Mouse (Mus musculus) heart, embryonic 13.5 days (tissue): ENCODE measurements around the gene Gemin2. TPM values are rescaled to one million over a fixed set of nuclear protein-coding genes. Genes with fewer than 3 reads are reported as not detected.
A peak's percentile ranks its signal among the peaks of the same experiment; 100 is the strongest.

Source experiments
- ATAC-seq: fragments of 200-750 bp; cut with Nextera tagmentation; 2 replicates; pipeline ENCODE4 v1.8.0; 2017; ENCODE audit warnings: moderate TSS enrichment; ENCODE audit not compliant: insufficient number of reproducible peaks, low FRiP score, low TSS enrichment; ENCODE audit errors: extremely low read depth
- H3K27ac ChIP-seq: fragments of 300-500 bp; sonication (generic); replicated peaks from 2 replicates; pipeline ENCODE4 v1.5.1; 2015; ENCODE audit warnings: moderate library complexity, mild to moderate bottlenecking, inconsistent platforms
- H3K27me3 ChIP-seq: fragments of 300-500 bp; sonication (generic); replicated peaks from 2 replicates; pipeline ENCODE4 v1.6.1; 2015; ENCODE audit warnings: mild to moderate bottlenecking, inconsistent platforms
- H3K36me3 ChIP-seq: fragments of 300-500 bp; sonication (generic); 2 replicates; pipeline ENCODE4 v1.6.1; 2015; ENCODE audit warnings: mild to moderate bottlenecking, inconsistent platforms
- H3K4me1 ChIP-seq: fragments of 300-500 bp; sonication (generic); 2 replicates; pipeline ENCODE4 v1.6.1; 2015; ENCODE audit warnings: inconsistent platforms
- H3K4me2 ChIP-seq: fragments of 300-500 bp; sonication (generic); 2 replicates; pipeline ENCODE4 v1.6.1; 2015; ENCODE audit warnings: inconsistent platforms, mild to moderate bottlenecking, moderate library complexity
- H3K4me3 ChIP-seq: fragments of 300-500 bp; sonication (generic); 2 replicates; pipeline ENCODE4 v1.5.1; 2015; ENCODE audit warnings: moderate library complexity, mild to moderate bottlenecking, inconsistent platforms
- H3K9ac ChIP-seq: fragments of 300-500 bp; sonication (generic); 2 replicates; pipeline ENCODE4 v1.6.1; 2015; ENCODE audit warnings: inconsistent platforms, mild to moderate bottlenecking, moderate library complexity
- H3K9me3 ChIP-seq: fragments of 300-500 bp; sonication (generic); 2 replicates; pipeline ENCODE4 v1.6.1; 2016; ENCODE audit warnings: inconsistent platforms
- WGBS: fragments of 180-500 bp; shearing (Covaris S2); methylation state at CpG from one replicate; pipeline ENCODE4 v1.1.7; 2015; ENCODE audit warnings: mixed read lengths; 5-methylcytosine and 5-hydroxymethylcytosine counted together
- polyA plus RNA-seq: library from polyadenylated mRNA; unstranded; fragments of >200 nt; fragmentation: Nextera tagmentation; extraction: Ambion mirVana; gene quantifications from 2 replicates; pipeline ENCODE4 v1.2.1, GENCODE M21; 2015

Gemin2 gene
- polyA plus RNA-seq, 1 experiment from 2014 or later, result 22.4 TPM

GRCm38 (mm10) chr12:59060322-59060721 lies 47.1 kb downstream of the Gemin2 start:
- no peak for ATAC-seq

GRCm38 (mm10) chr12:59060993-59061595 lies 47.9 kb downstream of the Gemin2 start, which contains the start of gene Trappc6b:
Gene Trappc6b, minus strand, starts transcription at chr12:59061472.
- peaks cover 25% of the 10 kb centered on the region for H3K4me1 ChIP-seq
- peak; percentile 85 for ATAC-seq
- H3K36me3 ChIP-seq, result peaks cover 33% of the 10 kb centered on the region
- no peaks in the 10 kb centered on the region for H3K9me3 ChIP-seq
- peak within 1 kb of the TSS; percentile 97 for H3K9ac ChIP-seq
- H3K4me3 ChIP-seq, result peak within 1 kb of the TSS; percentile 84
- H3K4me2 ChIP-seq, result peak within 1 kb of the TSS; percentile 75
- H3K27ac ChIP-seq, result peak within 1 kb of the TSS; percentile 94
- H3K27me3 ChIP-seq, result 0 out of 2 replicates have a peak, but pooled peaks cover 5% of the 10 kb centered on the region
- under 1% methylated on average over 49 of the region's 49 CpGs for WGBS

More at GRCm38 (mm10) chr12:59060322-59060721, 47.1 kb downstream of the Gemin2 start:
- Histone ChIP-seq H3K4me2 (peak overlapping the region; percentile 75), H3K4me3 (peak overlapping the region; percentile 84), H3K9ac (peak overlapping the region; percentile 97), H3K36me3 (peaks cover 41% of the 10 kb centered on the region), H3K27me3 (0 out of 2 replicates have a peak, but pooled peaks cover 5% of the 10 kb centered on the region), H3K27ac (peak overlapping the region; percentile 94), H3K9me3 (no peaks in the 10 kb centered on the region), H3K4me1 (peaks cover 23% of the 10 kb centered on the region)
- WGBS, result 56% methylated on average over 4 of the region's 4 CpGs

GRCm38 (mm10) chr12:59064837-59065236 lies 51.6 kb downstream of the Gemin2 start:
- WGBS, result 81% methylated on average over 8 of the region's 8 CpGs
- Histone ChIP-seq H3K4me1 (peaks cover 25% of the 10 kb centered on the region), H3K27me3 (0 out of 2 replicates have a peak, but pooled peaks cover 5% of the 10 kb centered on the region), H3K36me3 (peaks cover 18% of the 10 kb centered on the region), H3K9ac (no peak overlapping the region), H3K4me2 (no peak overlapping the region), H3K9me3 (no peaks in the 10 kb centered on the region), H3K27ac (no peak overlapping the region), H3K4me3 (no peak overlapping the region)
- ATAC-seq, result no peak

GRCm38 (mm10) chr12:59065776-59066175 lies 52.6 kb downstream of the Gemin2 start:
- no peak for ATAC-seq
- Histone ChIP-seq H3K36me3 (peaks cover 28% of the 10 kb centered on the region), H3K9me3 (no peaks in the 10 kb centered on the region), H3K27ac (peak overlapping the region; percentile 95), H3K9ac (peak overlapping the region; percentile 98; the same call in 1 of the 2 replicates), H3K27me3 (0 out of 2 replicates have a peak, but pooled peaks cover 5% of the 10 kb centered on the region), H3K4me3 (peak overlapping the region; percentile 100), H3K4me2 (peak overlapping the region; percentile 76), H3K4me1 (peaks cover 17% of the 10 kb centered on the region)
- 45% methylated on average over 3 of the region's 3 CpGs for WGBS

GRCm38 (mm10) chr12:59066448-59067077 lies 53.4 kb downstream of the Gemin2 start, which contains the start of gene Pnn:
Gene Pnn, plus strand, starts transcription at chr12:59066884.
- Histone ChIP-seq H3K27ac (peak within 1 kb of the TSS; percentile 95), H3K4me1 (peaks cover 17% of the 10 kb centered on the region), H3K27me3 (0 out of 2 replicates have a peak, but pooled peaks cover 5% of the 10 kb centered on the region), H3K9ac (peak within 1 kb of the TSS; percentile 98), H3K36me3 (peaks cover 35% of the 10 kb centered on the region), H3K4me3 (peak within 1 kb of the TSS; percentile 100), H3K4me2 (peak within 1 kb of the TSS; percentile 93), H3K9me3 (no peaks in the 10 kb centered on the region)
- ATAC-seq, result peak; percentile 99
- WGBS, result under 1% methylated on average over 43 of the region's 43 CpGs

- Histone ChIP-seq H3K4me1 (peaks cover 17% of the 10 kb centered on the region), H3K27me3 (0 out of 2 replicates have a peak, but pooled peaks cover 5% of the 10 kb centered on the region), H3K36me3 (peaks cover 41% of the 10 kb centered on the region), H3K9me3 (no peaks in the 10 kb centered on the region), H3K27ac (peak overlapping the region; percentile 95), H3K9ac (peak overlapping the region; percentile 98), H3K4me3 (peak overlapping the region; percentile 100), H3K4me2 (peak overlapping the region; percentile 93)
- ATAC-seq, result peak; percentile 38
- WGBS, result under 1% methylated on average over 39 of the region's 41 CpGs
Observed at GRCm38 (mm10) chr12:59067095-59067494, 53.9 kb downstream of the Gemin2 start.

GRCm38 (mm10) chr12:59068791-59069190 lies 55.6 kb downstream of the Gemin2 start:
- Histone ChIP-seq H3K4me2 (no peak overlapping the region), H3K9ac (no peak overlapping the region), H3K4me3 (no peak overlapping the region), H3K4me1 (peaks cover 17% of the 10 kb centered on the region), H3K27ac (no peak overlapping the region), H3K36me3 (peaks cover 52% of the 10 kb centered on the region), H3K27me3 (0 out of 2 replicates have a peak, but pooled peaks cover 3% of the 10 kb centered on the region), H3K9me3 (no peaks in the 10 kb centered on the region)
- no peak for ATAC-seq
- WGBS, result 89% methylated on average over 13 of the region's 13 CpGs

- no peak for ATAC-seq
- 79% methylated on average over 11 of the region's 11 CpGs for WGBS
- Histone ChIP-seq H3K4me2 (no peak overlapping the region), H3K9ac (0 out of 2 replicates have a peak overlapping the region, but pooled peaks have one; percentile 7), H3K4me1 (peaks cover 13% of the 10 kb centered on the region), H3K4me3 (no peak overlapping the region), H3K27ac (no peak overlapping the region), H3K27me3 (no peaks in the 10 kb centered on the region), H3K36me3 (peaks cover 64% of the 10 kb centered on the region), H3K9me3 (no peaks in the 10 kb centered on the region)
Observed at GRCm38 (mm10) chr12:59072286-59072685, 59.1 kb downstream of the Gemin2 start.

- H3K4me2 ChIP-seq, result no peak overlapping the region
- no peak overlapping the region for H3K9ac ChIP-seq
- H3K27ac ChIP-seq, result no peak overlapping the region
- 86% methylated on average over 3 of the region's 3 CpGs for WGBS
- H3K27me3 ChIP-seq, result no peaks in the 10 kb centered on the region
- no peaks in the 10 kb centered on the region for H3K9me3 ChIP-seq
- H3K36me3 ChIP-seq, result peaks cover 54% of the 10 kb centered on the region
- H3K4me3 ChIP-seq, result no peak overlapping the region
- no peaks in the 10 kb centered on the region for H3K4me1 ChIP-seq
- ATAC-seq, result no peak
Observed at GRCm38 (mm10) chr12:59074052-59074451, 60.9 kb downstream of the Gemin2 start.

- no peak for ATAC-seq
- Histone ChIP-seq H3K4me2 (no peak overlapping the region), H3K9ac (no peak overlapping the region), H3K27ac (no peak overlapping the region), H3K4me3 (no peak overlapping the region), H3K27me3 (no peaks in the 10 kb centered on the region), H3K9me3 (0 out of 2 replicates have a peak, but pooled peaks cover 2% of the 10 kb centered on the region), H3K4me1 (no peaks in the 10 kb centered on the region), H3K36me3 (peaks cover 25% of the 10 kb centered on the region)
- WGBS, result 82% methylated on average over 3 of the region's 3 CpGs
Observed at GRCm38 (mm10) chr12:59076996-59077395, 63.8 kb downstream of the Gemin2 start.

- H3K4me2 ChIP-seq, result no peak overlapping the region
- H3K9ac ChIP-seq, result no peak overlapping the region
- H3K27me3 ChIP-seq, result no peaks in the 10 kb centered on the region
- 0 out of 2 replicates have a peak, but pooled peaks cover 2% of the 10 kb centered on the region for H3K9me3 ChIP-seq
- H3K36me3 ChIP-seq, result peaks cover 17% of the 10 kb centered on the region
- WGBS, result 93% methylated on average over 3 of the region's 3 CpGs
- H3K4me3 ChIP-seq, result no peak overlapping the region
- ATAC-seq, result no peak
- H3K4me1 ChIP-seq, result no peaks in the 10 kb centered on the region
- no peak overlapping the region for H3K27ac ChIP-seq
Observed at GRCm38 (mm10) chr12:59077883-59078282, 64.7 kb downstream of the Gemin2 start.
